Mouse (Mus musculus): ENCODE data around the gene Icam1.

DNA sequence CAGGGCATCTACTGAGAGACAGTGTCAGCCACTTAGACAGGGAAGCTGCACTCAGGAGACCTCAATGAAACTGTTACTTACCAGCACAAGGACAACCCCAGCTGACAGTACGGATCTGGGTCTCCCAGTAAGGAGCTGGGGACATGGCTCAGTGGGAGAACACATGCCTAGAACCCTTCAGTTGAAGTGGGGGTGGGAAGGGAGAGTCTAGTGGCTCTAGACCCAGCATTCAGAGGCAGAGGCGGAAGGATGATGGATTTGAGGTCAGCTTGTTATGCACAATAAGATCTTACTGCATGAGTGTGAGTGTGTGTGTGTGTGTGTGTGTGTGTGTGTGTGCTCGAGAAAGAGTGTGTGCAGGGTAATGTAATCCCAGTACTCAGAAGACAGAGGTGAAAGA is 33.6 kb upstream of the Icam1 start:
- TF ChIP-seq CTCF (conservative IDR thresholded peaks at IDR 0.05; ENCODE audit: low read length) (no peak), NANOG (IDR thresholded peaks at IDR 0.05; ENCODE audit: borderline replicate concordance, low read length) (no peak), POU5F1 (IDR thresholded peaks at IDR 0.05; ENCODE audit: borderline replicate concordance, low read length) (no peak)

All from E14TG2a.4 (cell line).